Mouse (Mus musculus) layer of hippocampus, postnatal 14 days (tissue): ENCODE data around the gene Gm44805. TPM values are rescaled to one million over a fixed set of nuclear protein-coding genes. Genes with fewer than 3 reads are reported as not detected.

Experiments
- DNase-seq, 2 experiments: peaks; one replicate each; pipeline ENCODE4 v3.0.0; 2021 to 2022; ENCODE audit warnings: low spot score in 2 of 2, mixed read lengths in 1 of 2
- total RNA-seq, 2 experiments: library from RNA; stranded (reverse); gene quantifications; 2 replicates each; pipeline ENCODE4 v1.2.3; 2021

The Gm44805 gene
- total RNA-seq, 2 experiments from 2014 or later, result not detected

GRCm38 (mm10) chr7:19633197-19633596 is 48.0 kb downstream of the Gm44805 start:
- no peak for DNase-seq

- DNase-seq, result no peak
Measured at GRCm38 (mm10) chr7:19632720-19633119, 48.5 kb downstream of the Gm44805 start.

GRCm38 (mm10) chr7:19632275-19632674 is 48.9 kb downstream of the Gm44805 start:
- DNase-seq, result no peak

- peak; percentile 85 to 92 for DNase-seq
Measured at GRCm38 (mm10) chr7:19629361-19629734, 51.9 kb downstream of the Gm44805 start, which contains the start of gene Relb. Relb (minus strand) TSS chr7:19629438.

GRCm38 (mm10) chr7:19628536-19629360 is 52.5 kb downstream of the Gm44805 start:
- peak; percentile 86 to 91 for DNase-seq

GRCm38 (mm10) chr7:19628192-19628535 is 53.1 kb downstream of the Gm44805 start:
- DNase-seq, result no peak

GRCm38 (mm10) chr7:19627721-19628120 is 53.5 kb downstream of the Gm44805 start:
- no peak for DNase-seq

- no peak for DNase-seq
Measured at GRCm38 (mm10) chr7:19623433-19623832, 57.8 kb downstream of the Gm44805 start.

- no peak for DNase-seq
Measured at GRCm38 (mm10) chr7:19622241-19622640, 59.0 kb downstream of the Gm44805 start.

Other genes starting within 250 kb of the Gm44805 start
- gene Mark4, start 222.6 kb downstream of the Gm44805 start, total RNA-seq, result 100 to 1,000 TPM; 114 to 119 TPM
- 1 to 10 TPM in 1 of 2 experiments, under 1 TPM in 1; 0.91 to 1.0 TPM for gene Exoc3l2, start 218.1 kb downstream of the Gm44805 start, total RNA-seq
- gene Bloc1s3, start 173.1 kb downstream of the Gm44805 start, total RNA-seq, result 1 to 10 TPM; 6.4 to 7.0 TPM
- gene Trappc6a, start 173.0 kb downstream of the Gm44805 start, total RNA-seq, result 10 to 100 TPM; 23.0 to 24.2 TPM
- gene Nkpd1, start 163.6 kb downstream of the Gm44805 start, total RNA-seq, result under 1 TPM; 0.48 to 0.69 TPM
- 10 to 100 TPM; 88.3 to 91.7 TPM for gene Ppp1r37, start 118.3 kb downstream of the Gm44805 start, total RNA-seq
- under 1 TPM in 1 of 2 experiments, not detected in 1; 0.53 TPM for gene Zfp296, start 104.1 kb downstream of the Gm44805 start, total RNA-seq
- gene Gemin7, start 103.8 kb downstream of the Gm44805 start, total RNA-seq, result 10 to 100 TPM; 39.8 to 43.3 TPM
- 10 to 100 TPM; 85.8 to 95.0 TPM for gene Clasrp, start 76.9 kb downstream of the Gm44805 start, total RNA-seq
- gene Relb, start 52.0 kb downstream of the Gm44805 start, total RNA-seq, result 10 to 100 TPM in 1 of 2 experiments, 1 to 10 TPM in 1; 9.9 to 10.5 TPM
- 100 to 1,000 TPM; 151 to 160 TPM for gene Clptm1, start 16.4 kb downstream of the Gm44805 start, total RNA-seq
- gene Apoc2, start 3.5 kb downstream of the Gm44805 start, total RNA-seq, result not detected
- not detected for gene Apoc4, start 56 bp upstream of the Gm44805 start, total RNA-seq
- 1 to 10 TPM; 6.1 to 6.8 TPM for gene Apoc1, start 11.2 kb upstream of the Gm44805 start, total RNA-seq
- 1,000 to 10,000 TPM; 2,679 to 2,697 TPM for gene Apoe, start 17.8 kb upstream of the Gm44805 start, total RNA-seq
- gene Tomm40, start 34.0 kb upstream of the Gm44805 start, total RNA-seq, result 100 to 1,000 TPM; 105 to 115 TPM
- 10 to 100 TPM; 11.6 to 12.7 TPM for gene Nectin2, start 69.1 kb upstream of the Gm44805 start, total RNA-seq
- gene Bcam, start 89.6 kb upstream of the Gm44805 start, total RNA-seq, result 10 to 100 TPM in 1 of 2 experiments, 1 to 10 TPM in 1; 8.8 to 14.0 TPM
- gene Cblc, start 115.4 kb upstream of the Gm44805 start, total RNA-seq, result not detected
- gene Bcl3, start 141.3 kb upstream of the Gm44805 start, total RNA-seq, result under 1 TPM; 0.38 to 0.78 TPM
- gene Gm19345, start 170.6 kb upstream of the Gm44805 start, total RNA-seq, result 1 to 10 TPM; 3.0 to 3.3 TPM
- gene Ceacam16, start 179.9 kb upstream of the Gm44805 start, total RNA-seq, result not detected
- not detected for gene Ceacam19, start 206.5 kb upstream of the Gm44805 start, total RNA-seq
- 10 to 100 TPM; 10.4 to 11.3 TPM for gene Pvr, start 239.7 kb upstream of the Gm44805 start, total RNA-seq